Mouse (Mus musculus) hematopoietic stem cell, adult 5-6 weeks (primary cell): ENCODE measurements at regions not wholly inside any gene's neighbourhood (a gene's known extent, or its start where the extent isn't known, plus 50 kb on each side); places are given as distances from the start of the nearest gene placed in this dataset.
A peak's percentile ranks its signal among the peaks of the same experiment; 100 is the strongest.

Source experiments
- ATAC-seq, 2 experiments: fragments of 125-278 bp in 1 of 2; replicated peaks in 1 of 2; 2 replicates each; pipeline ENCODE4 v1.8.0; 2016 to 2017; ENCODE audit warnings: inconsistent platforms in 2 of 2, mild to moderate bottlenecking in 2 of 2, moderate number of reproducible peaks in 2 of 2, low read depth in 1 of 2, moderate TSS enrichment in 1 of 2; ENCODE audit not compliant: low FRiP score in 2 of 2, poor library complexity in 2 of 2, severe bottlenecking in 2 of 2, insufficient read depth in 1 of 2, low TSS enrichment in 1 of 2

DNA sequence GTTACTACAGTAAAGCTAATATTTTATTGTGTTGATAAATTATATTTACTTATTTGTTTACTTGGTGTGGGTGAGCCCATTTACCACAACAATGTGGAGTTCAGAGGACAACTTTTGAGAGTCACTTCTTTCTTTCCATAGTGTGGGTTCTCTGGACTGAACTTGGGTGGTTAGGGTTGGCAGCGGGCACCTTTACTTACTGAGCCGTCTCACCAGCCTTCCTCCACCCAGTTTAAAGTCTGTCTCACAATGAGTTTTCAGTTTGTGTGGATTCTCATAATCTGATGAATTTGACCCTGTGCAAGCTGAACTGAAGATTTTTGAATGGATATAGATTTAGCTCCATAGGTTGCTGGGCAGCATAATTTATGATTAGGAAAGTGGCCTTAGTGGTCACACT, 53.5 kb upstream of the Pth start:
- no peak for ATAC-seq

GRCm38 (mm10) chr7:113443566-113443965, 55.2 kb upstream of the Pth start:
- ATAC-seq: peak in 1 of 2 experiments; percentile 53; a peak in 2 of 4 replicates

- no peak for ATAC-seq
Measured at GRCm38 (mm10) chr7:113444991-113445390, 56.6 kb upstream of the Pth start.

GRCm38 (mm10) chr7:113460406-113460805, 53.2 kb upstream of the Far1 start:
- no peak for ATAC-seq

DNA sequence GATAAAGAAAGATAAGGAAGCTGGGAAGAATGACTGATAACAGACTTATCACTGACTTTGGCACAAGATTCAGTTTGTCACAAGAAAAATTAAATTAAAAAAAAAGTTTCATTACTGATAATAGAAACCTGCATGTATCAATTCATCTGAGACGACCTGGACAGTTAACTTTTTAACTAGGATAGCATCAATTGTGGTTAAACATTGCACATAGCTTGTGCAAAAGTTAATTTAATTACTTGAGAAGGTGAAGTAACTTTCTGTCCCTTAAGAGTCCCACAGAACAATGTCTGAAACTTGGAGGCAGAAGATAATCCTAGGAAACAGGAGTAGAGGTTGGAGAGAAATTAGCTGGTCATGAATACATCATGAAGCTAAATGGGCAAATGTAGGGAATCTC, 51.3 kb upstream of the Far1 start:
- no peak for ATAC-seq
